Mouse (Mus musculus): ENCODE results near the gene Ubr3. TPM values are rescaled to one million over a fixed set of nuclear protein-coding genes. Genes with fewer than 3 reads are reported as not detected.
"Not testable (repeated sequence)": the region's sequence is repeated elsewhere in the genome, so short reads cannot be mapped to it uniquely, and the experiment has no call there.

The Ubr3 gene
- polyA plus RNA-seq, 1 experiment from 2014 or later = 11.7 TPM

GRCm38 (mm10) chr2:69990647-69991046 lies 93.6 kb downstream of the Ubr3 start:
- H3K27me3 ChIP-seq = no peaks in the 10 kb centered on the region
- no peak overlapping the region for H3K27ac ChIP-seq (replicated peaks)
- no peak overlapping the region for H3K9ac ChIP-seq
- peaks cover 42% of the 10 kb centered on the region for H3K36me3 ChIP-seq
- H3K4me1 ChIP-seq = no peaks in the 10 kb centered on the region
- H3K4me2 ChIP-seq (replicated peaks) = no peak overlapping the region
- 43% methylated on average over 2 of the region's 2 CpGs for WGBS
- no peak for ATAC-seq (ENCODE audit: insufficient number of reproducible peaks, low FRiP score, low TSS enrichment, low read depth)
- no peak overlapping the region for H3K4me3 ChIP-seq (replicated peaks)
- H3K9me3 ChIP-seq (replicated peaks) = no peaks in the 10 kb centered on the region

GRCm38 (mm10) chr2:69994082-69994736 lies 97.2 kb downstream of the Ubr3 start:
- not testable (repeated sequence) for H3K4me2 ChIP-seq (replicated peaks); H3K27me3 ChIP-seq; ATAC-seq (ENCODE audit: insufficient number of reproducible peaks, low FRiP score, low TSS enrichment, low read depth); H3K9ac ChIP-seq; H3K4me3 ChIP-seq (replicated peaks); H3K9me3 ChIP-seq (replicated peaks); H3K4me1 ChIP-seq; H3K27ac ChIP-seq (replicated peaks)
- WGBS = 89% methylated on average over 3 of the region's 3 CpGs
- H3K36me3 ChIP-seq = peaks cover 45% of the 10 kb centered on the region

- Histone ChIP-seq H3K4me2 (replicated peaks) (no peak overlapping the region), H3K4me3 (replicated peaks) (no peak overlapping the region), H3K36me3 (peaks cover 39% of the 10 kb centered on the region), H3K9ac (no peak overlapping the region), H3K27me3 (no peaks in the 10 kb centered on the region), H3K4me1 (no peaks in the 10 kb centered on the region), H3K9me3 (replicated peaks) (no peaks in the 10 kb centered on the region), H3K27ac (replicated peaks) (no peak overlapping the region)
- no peak for ATAC-seq (ENCODE audit: insufficient number of reproducible peaks, low FRiP score, low TSS enrichment, low read depth)
- WGBS = 84% methylated on average over 2 of the region's 2 CpGs
These were observed 97.7 kb downstream of the Ubr3 start for GRCm38 (mm10) chr2:69994779-69995178.

- 86% methylated on average over 7 of the region's 7 CpGs for WGBS
- no peak for ATAC-seq (ENCODE audit: insufficient number of reproducible peaks, low FRiP score, low TSS enrichment, low read depth)
- H3K36me3 ChIP-seq = peaks cover 23% of the 10 kb centered on the region
- no peaks in the 10 kb centered on the region for H3K27me3 ChIP-seq
- H3K4me3 ChIP-seq (replicated peaks) = no peak overlapping the region
- no peak overlapping the region for H3K9ac ChIP-seq
- no peak overlapping the region for H3K27ac ChIP-seq (replicated peaks)
- no peaks in the 10 kb centered on the region for H3K4me1 ChIP-seq
- no peak overlapping the region for H3K4me2 ChIP-seq (replicated peaks)
- H3K9me3 ChIP-seq (replicated peaks) = no peaks in the 10 kb centered on the region
These were observed 102.2 kb downstream of the Ubr3 start for GRCm38 (mm10) chr2:69999097-69999770.

GRCm38 (mm10) chr2:70000316-70000715 lies 103.3 kb downstream of the Ubr3 start:
- ATAC-seq (ENCODE audit: insufficient number of reproducible peaks, low FRiP score, low TSS enrichment, low read depth) = no peak
- peaks cover 18% of the 10 kb centered on the region for H3K36me3 ChIP-seq
- WGBS = 92% methylated on average over 6 of the region's 6 CpGs

GRCm38 (mm10) chr2:70006492-70006891 lies 109.4 kb downstream of the Ubr3 start:
- WGBS = 92% methylated on average over 2 of the region's 2 CpGs
- Histone ChIP-seq H3K27me3 (no peaks in the 10 kb centered on the region), H3K4me1 (no peaks in the 10 kb centered on the region), H3K9me3 (replicated peaks) (no peaks in the 10 kb centered on the region), H3K4me2 (replicated peaks) (no peak overlapping the region), H3K27ac (replicated peaks) (no peak overlapping the region), H3K9ac (no peak overlapping the region), H3K36me3 (peaks cover 21% of the 10 kb centered on the region), H3K4me3 (replicated peaks) (no peak overlapping the region)
- no peak for ATAC-seq (ENCODE audit: insufficient number of reproducible peaks, low FRiP score, low TSS enrichment, low read depth)

More at GRCm38 (mm10) chr2:70000316-70000715, 103.3 kb downstream of the Ubr3 start:
- Histone ChIP-seq H3K4me2 (replicated peaks) (no peak overlapping the region), H3K9me3 (replicated peaks) (no peaks in the 10 kb centered on the region), H3K4me1 (no peaks in the 10 kb centered on the region), H3K9ac (no peak overlapping the region), H3K4me3 (replicated peaks) (no peak overlapping the region), H3K27ac (replicated peaks) (no peak overlapping the region), H3K27me3 (no peaks in the 10 kb centered on the region)

- Histone ChIP-seq H3K27ac (replicated peaks) (no peak overlapping the region), H3K4me1 (no peaks in the 10 kb centered on the region), H3K27me3 (no peaks in the 10 kb centered on the region), H3K4me2 (replicated peaks) (no peak overlapping the region), H3K9me3 (replicated peaks) (no peaks in the 10 kb centered on the region), H3K36me3 (peaks cover 22% of the 10 kb centered on the region), H3K4me3 (replicated peaks) (no peak overlapping the region), H3K9ac (no peak overlapping the region)
- no peak for ATAC-seq (ENCODE audit: insufficient number of reproducible peaks, low FRiP score, low TSS enrichment, low read depth)
- 97% methylated on average over 8 of the region's 8 CpGs for WGBS
These were observed 115.9 kb downstream of the Ubr3 start for GRCm38 (mm10) chr2:70012941-70013340.

- Histone ChIP-seq H3K4me2 (replicated peaks) (no peak overlapping the region), H3K36me3 (peaks cover 38% of the 10 kb centered on the region), H3K4me1 (no peaks in the 10 kb centered on the region), H3K27ac (replicated peaks) (0 out of 2 replicates have a peak overlapping the region, but pooled peaks have one; percentile 39), H3K9ac (no peak overlapping the region), H3K27me3 (no peaks in the 10 kb centered on the region), H3K9me3 (replicated peaks) (no peaks in the 10 kb centered on the region), H3K4me3 (replicated peaks) (no peak overlapping the region)
- WGBS = 50% methylated on average over 6 of the region's 6 CpGs
- no peak for ATAC-seq (ENCODE audit: insufficient number of reproducible peaks, low FRiP score, low TSS enrichment, low read depth)
These were observed 121.2 kb downstream of the Ubr3 start for GRCm38 (mm10) chr2:70018236-70018635.

- WGBS = 98% methylated on average over 2 of the region's 2 CpGs
- no peaks in the 10 kb centered on the region for H3K27me3 ChIP-seq
- no peak for ATAC-seq (ENCODE audit: insufficient number of reproducible peaks, low FRiP score, low TSS enrichment, low read depth)
These were observed 127.4 kb downstream of the Ubr3 start for GRCm38 (mm10) chr2:70024454-70024853.

GRCm38 (mm10) chr2:70025711-70026110 lies 128.7 kb downstream of the Ubr3 start:
- H3K4me1 ChIP-seq = no peaks in the 10 kb centered on the region
- H3K9ac ChIP-seq = no peak overlapping the region
- H3K27ac ChIP-seq (replicated peaks) = no peak overlapping the region
- H3K27me3 ChIP-seq = no peaks in the 10 kb centered on the region
- H3K4me3 ChIP-seq (replicated peaks) = no peak overlapping the region
- no peak for ATAC-seq (ENCODE audit: insufficient number of reproducible peaks, low FRiP score, low TSS enrichment, low read depth)
- 90% methylated on average over 5 of the region's 5 CpGs for WGBS
- H3K4me2 ChIP-seq (replicated peaks) = no peak overlapping the region
- H3K9me3 ChIP-seq (replicated peaks) = no peaks in the 10 kb centered on the region
- peaks cover 12% of the 10 kb centered on the region; the same call in 1 of the 2 replicates for H3K36me3 ChIP-seq

More at GRCm38 (mm10) chr2:70024454-70024853, 127.4 kb downstream of the Ubr3 start:
- Histone ChIP-seq H3K4me2 (replicated peaks) (no peak overlapping the region), H3K9me3 (replicated peaks) (no peaks in the 10 kb centered on the region), H3K27ac (replicated peaks) (no peak overlapping the region), H3K36me3 (peaks cover 16% of the 10 kb centered on the region; the same call in 1 of the 2 replicates), H3K4me1 (no peaks in the 10 kb centered on the region), H3K4me3 (replicated peaks) (no peak overlapping the region), H3K9ac (no peak overlapping the region)

GRCm38 (mm10) chr2:70031472-70031871 lies 134.4 kb downstream of the Ubr3 start:
- ATAC-seq (ENCODE audit: insufficient number of reproducible peaks, low FRiP score, low TSS enrichment, low read depth) = no peak
- no peak overlapping the region for H3K4me2 ChIP-seq (replicated peaks)
- H3K4me3 ChIP-seq (replicated peaks) = no peak overlapping the region
- WGBS = 76% methylated on average over 2 of the region's 2 CpGs
- no peak overlapping the region for H3K27ac ChIP-seq (replicated peaks)
- H3K36me3 ChIP-seq = no peaks in the 10 kb centered on the region
- H3K9me3 ChIP-seq (replicated peaks) = no peaks in the 10 kb centered on the region
- no peak overlapping the region for H3K9ac ChIP-seq
- H3K4me1 ChIP-seq = no peaks in the 10 kb centered on the region
- H3K27me3 ChIP-seq = no peaks in the 10 kb centered on the region

Measured in embryonic facial prominence, embryonic 15.5 days (tissue).